Comparison of ENCODE assay signal across 15 mouse cellular contexts in genomic region chr4:13548971-13549370, GRCm38 (mm10).
"Had no signal": no experiment of that assay in that cellular context is flagged by ENCODE, and none has a peak within 500 bp of the region (broad histone marks: within the 10 kb centered on the region; RNA-seq: fewer than 3 reads in every experiment).

No protein-coding gene starts in this region.

- H3K27ac ChIP-seq: limb, embryonic 12.5 days; limb, embryonic 15.5 days; liver, embryonic 14.5 days; macrophage; midbrain, embryonic 12.5 days; stomach, postnatal 0 days had no signal

- H3K4me2 ChIP-seq: limb, embryonic 12.5 days; limb, embryonic 15.5 days; liver, embryonic 11.5 days; lung, embryonic 14.5 days; midbrain, embryonic 12.5 days had no signal

- H3K4me1 ChIP-seq: limb, embryonic 12.5 days; limb, embryonic 15.5 days; midbrain, embryonic 12.5 days had no signal

- H3K9me3 ChIP-seq: limb, embryonic 12.5 days; limb, embryonic 15.5 days; midbrain, embryonic 12.5 days had no signal

- DNase-seq: kidney, adult 9 months; kidney, postnatal 14 days; kidney, postnatal 4 days; liver, postnatal 0 days; thymus, adult 2 months; thymus, postnatal 14 days had no signal

- H3K36me3 ChIP-seq: limb, embryonic 12.5 days; limb, embryonic 15.5 days; midbrain, embryonic 12.5 days had no signal

- H3K4me3 ChIP-seq: limb, embryonic 12.5 days; limb, embryonic 15.5 days; midbrain, embryonic 12.5 days had no signal

- H3K9ac ChIP-seq: limb, embryonic 12.5 days; limb, embryonic 15.5 days; liver, embryonic 14.5 days; liver, postnatal 0 days; lung, embryonic 14.5 days; midbrain, embryonic 12.5 days had no signal

- H3K27me3 ChIP-seq: limb, embryonic 12.5 days; limb, embryonic 15.5 days; midbrain, embryonic 12.5 days had no signal

- ATAC-seq: liver, postnatal 0 days; lung, postnatal 0 days had no signal
